Mouse (Mus musculus): ENCODE measurements around the gene Dscam.

The Dscam gene

DNA sequence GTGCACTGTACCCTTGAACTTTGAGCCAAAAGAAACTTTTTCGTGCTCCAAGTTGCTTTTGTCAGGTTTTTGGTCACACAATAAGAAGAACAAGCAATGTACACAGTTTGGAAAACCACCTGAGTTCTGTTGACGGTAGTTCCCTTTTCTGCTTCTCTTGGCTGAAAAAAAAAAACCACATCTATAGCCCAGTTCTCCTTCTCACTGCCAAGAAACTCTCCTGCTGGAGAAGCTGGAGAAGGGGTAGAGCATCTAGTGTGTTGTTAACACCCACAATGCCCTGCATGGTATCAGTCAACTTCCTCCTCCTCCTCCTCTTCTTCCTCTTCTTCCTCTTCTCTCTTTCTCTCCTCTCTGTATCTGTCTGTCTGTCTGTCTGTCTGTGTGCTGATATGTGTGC lies 65.3 kb downstream of the Dscam start:
- DNase-seq (ENCODE audit: low spot score in 2 of 2) = no peak

DNA sequence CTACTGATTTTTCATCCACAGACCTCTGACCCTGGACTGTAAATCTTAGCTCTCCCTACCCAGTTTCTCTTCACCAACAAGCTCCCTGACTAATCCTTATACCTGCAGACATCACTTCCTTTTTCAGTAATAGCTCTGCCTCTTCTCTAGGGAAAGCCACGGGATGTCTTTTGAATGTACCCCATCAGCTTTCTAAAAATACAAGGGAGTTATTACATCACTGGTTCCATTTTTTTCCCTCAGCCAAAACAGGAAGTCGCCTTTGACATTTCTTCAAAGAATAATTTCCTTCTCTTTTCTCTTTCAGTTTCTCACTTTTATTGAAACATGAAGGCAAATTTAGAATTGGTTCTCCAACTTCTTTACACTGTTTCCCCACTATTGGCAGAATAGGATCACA lies 67.5 kb downstream of the Dscam start:
- DNase-seq (ENCODE audit: low spot score in 2 of 2) = no peak

DNA sequence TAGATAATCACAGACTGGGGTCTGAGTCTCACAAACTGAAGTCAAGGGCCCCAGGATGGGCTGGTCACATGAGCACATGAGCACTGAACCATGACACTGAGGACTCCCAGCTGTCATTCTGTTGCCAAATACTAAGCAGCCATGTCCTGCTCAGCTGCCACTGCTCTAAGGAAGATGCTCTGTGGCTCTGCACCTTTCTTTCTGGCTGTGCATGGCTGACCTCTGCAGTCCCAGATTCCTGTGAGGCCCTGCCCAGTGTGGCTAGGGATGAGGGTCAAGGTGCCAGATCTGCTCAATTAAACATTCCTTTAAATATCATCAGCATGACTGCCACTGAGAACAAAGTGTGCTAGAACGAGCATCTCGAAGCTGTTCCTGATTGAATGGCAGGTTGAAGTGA lies 70.5 kb downstream of the Dscam start:
- no peak for DNase-seq (ENCODE audit: low spot score in 2 of 2)

DNA sequence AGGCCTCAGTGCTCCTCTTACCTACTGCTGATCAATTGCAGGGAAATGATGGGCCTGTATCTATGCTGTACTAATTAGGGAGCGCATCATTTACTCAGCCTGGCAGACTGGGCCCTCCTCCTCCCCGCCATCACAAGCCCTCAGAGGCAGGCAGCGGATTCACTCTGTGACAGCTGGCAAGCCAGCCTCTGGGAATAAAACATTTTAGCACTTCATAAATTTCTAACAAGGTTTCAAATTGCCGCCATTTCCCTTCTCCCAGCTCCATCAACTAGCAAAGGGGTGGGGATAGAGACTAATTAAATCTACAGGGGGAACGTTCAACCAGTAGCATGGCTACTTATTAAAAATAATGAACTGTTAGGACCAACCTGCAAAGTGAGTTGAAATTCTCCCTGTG lies 72.0 kb downstream of the Dscam start:
- DNase-seq (ENCODE audit: low spot score in 2 of 2) = no peak

DNA sequence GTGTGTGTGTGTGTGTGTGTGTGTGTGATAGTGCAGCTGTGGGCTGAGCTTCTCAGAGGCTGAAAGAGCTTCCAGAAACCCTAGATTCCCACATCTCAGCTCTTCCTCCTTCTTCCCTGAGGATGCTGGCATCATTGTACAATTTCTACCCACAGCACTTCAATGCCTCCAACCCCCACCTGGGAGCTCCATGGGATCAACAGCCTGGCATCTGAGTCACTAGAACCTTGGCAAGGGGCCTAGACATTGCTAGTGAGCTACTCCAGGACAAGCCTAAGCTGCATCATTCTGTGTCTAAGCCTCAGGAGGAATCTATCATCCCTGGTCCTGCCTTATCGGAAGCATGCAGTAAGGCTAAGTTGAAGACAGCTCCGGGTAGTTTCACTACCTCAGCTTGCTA lies 73.8 kb downstream of the Dscam start:
- DNase-seq (ENCODE audit: low spot score in 2 of 2) = peak; percentile 54 to 80

DNA sequence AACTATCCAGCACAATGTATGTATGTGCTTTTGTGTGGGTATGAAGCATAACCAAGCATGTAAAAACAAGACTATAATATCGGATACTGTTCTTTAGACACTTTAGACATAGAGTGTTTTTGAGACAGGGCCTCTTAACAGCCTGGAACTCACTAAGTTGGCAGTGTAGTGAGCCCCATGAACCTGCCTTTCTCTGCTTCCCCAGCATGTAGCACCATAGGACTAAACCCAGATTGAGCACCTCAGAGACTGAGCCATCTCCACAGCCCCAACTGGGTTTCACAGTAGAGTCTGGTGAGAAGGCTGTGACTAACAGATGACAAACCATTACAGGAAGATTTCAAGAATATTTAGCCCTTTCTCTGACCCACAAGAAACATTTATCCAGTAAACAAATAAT lies 75.1 kb downstream of the Dscam start:
- DNase-seq (ENCODE audit: low spot score in 2 of 2) = no peak

DNA sequence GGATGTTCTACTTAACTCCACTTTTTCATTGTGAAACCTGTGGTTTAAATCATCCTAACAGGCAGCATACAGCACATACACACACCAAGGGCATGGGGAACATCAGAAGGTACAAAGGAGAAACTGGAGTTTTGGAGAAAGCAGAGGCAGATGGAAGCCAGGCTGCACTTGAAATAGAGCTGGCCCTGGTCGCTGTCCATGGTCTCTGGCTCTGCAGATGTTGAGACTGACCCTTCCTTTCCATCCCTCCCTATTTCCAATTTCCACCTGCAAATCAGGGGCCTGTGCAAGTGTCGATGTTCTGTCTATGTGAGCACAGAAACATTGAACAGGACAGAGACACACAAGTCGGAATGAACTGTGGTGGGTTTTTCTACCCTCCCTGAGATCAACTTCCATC lies 81.2 kb downstream of the Dscam start:
- no peak for DNase-seq (ENCODE audit: low spot score in 2 of 2)

DNA sequence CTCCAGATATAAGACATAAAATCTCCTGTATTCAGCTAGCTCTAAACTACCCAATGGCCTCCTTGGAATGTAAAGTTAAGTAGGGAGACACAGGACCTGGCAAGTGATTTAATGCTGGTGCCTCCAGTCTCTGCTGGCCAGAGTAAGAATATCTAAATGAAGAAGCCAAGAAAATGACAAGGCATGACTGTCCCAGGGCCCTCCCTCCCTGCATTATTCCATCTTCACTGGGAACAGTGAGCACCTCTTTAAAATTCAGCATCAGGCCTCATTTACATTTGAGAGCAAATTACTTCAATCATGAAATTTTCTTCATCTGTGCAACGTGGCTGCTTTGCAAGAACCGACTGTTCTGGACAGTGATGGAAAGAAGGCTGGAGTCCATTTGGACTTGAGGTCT lies 86.9 kb downstream of the Dscam start:
- DNase-seq (ENCODE audit: low spot score in 2 of 2) = no peak

DNA sequence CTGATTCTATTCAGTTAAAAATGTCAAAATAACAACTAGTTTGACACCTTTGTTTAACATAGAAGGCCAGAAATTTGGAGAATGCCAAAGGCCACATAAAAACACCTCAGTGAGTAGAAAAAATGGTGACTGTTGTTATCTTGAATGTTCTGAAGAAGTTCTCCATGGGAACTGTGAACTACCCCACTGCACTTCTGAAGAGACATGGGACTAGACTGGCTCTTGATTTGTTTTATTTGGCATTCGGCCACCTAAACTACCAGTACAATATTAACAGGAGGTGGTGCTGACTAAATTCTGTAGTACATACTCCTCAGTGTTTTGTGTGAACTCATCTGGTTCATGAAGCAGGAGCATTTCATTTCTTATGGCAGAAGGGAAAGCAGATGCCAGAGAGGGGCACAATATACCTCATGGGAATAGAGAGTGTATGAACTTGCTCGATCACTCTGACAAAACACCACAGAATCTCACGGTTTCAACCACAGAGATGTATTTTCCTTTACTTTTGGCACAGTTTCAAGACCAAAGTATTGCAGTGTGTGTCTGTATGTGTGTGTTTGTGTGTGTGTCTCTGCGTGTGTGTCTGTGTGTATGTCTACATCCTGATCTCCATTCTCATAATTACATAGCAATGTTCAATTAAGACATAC lies 94.5 kb downstream of the Dscam start:
- DNase-seq (ENCODE audit: low spot score in 2 of 2) = no peak

DNA sequence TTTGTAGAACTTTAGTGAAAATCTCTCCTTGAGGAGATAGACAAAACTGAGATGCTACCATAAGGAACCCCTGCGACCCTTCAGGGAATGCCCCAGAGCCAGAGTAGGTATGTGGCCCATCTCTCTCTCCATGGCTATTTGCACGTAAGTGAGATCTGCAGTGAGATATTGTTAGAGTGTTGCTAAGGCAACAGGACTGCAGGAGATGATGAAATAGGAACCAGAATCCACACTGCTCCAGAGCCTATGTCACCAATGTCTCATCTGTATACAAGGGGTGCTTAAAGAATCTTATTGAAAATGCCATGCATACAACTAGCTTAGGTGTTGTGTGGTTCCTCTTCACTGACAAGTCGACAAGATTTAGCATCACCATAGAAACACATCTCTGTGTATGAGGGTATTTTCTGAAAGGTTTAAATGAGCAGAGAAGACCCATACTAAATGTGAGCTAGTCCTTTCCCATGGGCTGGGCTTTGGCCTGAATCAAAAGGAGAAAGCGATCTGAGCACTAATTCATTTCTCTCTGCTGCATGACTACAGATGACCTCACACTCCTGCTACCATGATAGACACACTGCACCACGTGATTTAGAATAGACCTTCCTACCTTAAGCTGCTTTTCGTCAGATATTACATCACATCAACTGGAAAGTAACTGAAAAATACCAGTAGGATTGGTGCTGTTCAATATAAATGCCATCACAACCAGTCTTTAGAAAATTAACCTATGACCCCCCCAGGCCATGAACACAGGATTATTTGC lies 95.2 kb downstream of the Dscam start:
- no peak for DNase-seq (ENCODE audit: low spot score in 2 of 2)

DNA sequence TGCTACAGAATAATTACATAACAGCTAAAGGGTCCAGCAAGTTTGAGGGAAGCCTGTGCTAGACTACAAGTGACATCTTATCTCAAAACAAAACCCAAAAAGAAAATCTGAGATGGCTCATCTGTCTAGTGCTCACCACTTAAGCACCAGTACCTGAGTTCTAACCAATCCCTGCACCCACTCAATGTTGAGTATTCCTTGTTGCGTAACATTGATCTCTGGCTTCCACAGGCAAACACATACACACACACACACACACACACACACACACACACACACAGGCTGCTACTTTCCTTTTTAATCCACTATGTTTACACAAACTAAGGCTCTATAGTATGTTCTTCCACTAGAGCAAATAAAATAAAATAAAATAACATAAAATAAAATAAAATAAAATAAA lies 96.7 kb downstream of the Dscam start:
- DNase-seq (ENCODE audit: low spot score in 2 of 2) = no peak

DNA sequence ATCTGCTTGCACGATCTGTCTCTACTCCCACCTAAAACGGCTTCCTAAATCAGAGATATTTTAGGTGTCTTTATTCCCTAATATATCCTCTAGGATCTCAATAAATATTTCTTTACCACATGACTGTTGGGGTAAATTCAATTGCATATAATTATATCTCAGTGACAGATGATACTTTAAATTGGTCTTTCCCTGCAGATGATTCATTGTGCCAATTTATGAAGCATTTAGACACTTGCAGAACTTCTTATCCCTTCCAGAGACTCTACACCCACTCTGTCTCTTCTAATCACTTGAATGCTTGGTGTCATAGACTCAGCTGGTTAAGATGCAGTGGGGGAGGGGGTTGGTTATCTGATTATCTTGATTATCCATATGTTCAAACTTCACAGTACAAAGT lies 97.9 kb downstream of the Dscam start:
- DNase-seq (ENCODE audit: low spot score in 2 of 2) = peak; percentile 9 to 17

DNA sequence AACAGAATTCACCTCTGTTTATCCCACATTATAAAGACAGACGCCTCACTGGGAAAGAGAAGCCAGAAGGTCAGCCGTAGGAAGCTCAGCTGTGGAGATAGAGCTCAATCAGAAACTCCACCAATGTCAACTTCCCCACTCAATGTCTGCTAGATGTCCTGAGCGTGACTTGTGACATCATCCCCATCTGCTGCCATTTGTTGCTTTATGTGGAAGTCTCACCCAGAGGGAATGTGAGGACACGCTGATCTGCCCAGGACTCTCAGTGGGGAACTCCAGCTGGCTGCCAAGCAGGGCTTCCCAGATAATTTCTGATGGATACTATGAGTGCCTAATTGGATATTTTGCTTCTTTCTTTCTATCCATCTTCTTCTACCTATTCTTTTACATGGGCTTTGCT lies 103.7 kb downstream of the Dscam start:
- peak in 1 of 2 experiments; percentile 17 for DNase-seq (ENCODE audit: low spot score in 2 of 2)

DNA sequence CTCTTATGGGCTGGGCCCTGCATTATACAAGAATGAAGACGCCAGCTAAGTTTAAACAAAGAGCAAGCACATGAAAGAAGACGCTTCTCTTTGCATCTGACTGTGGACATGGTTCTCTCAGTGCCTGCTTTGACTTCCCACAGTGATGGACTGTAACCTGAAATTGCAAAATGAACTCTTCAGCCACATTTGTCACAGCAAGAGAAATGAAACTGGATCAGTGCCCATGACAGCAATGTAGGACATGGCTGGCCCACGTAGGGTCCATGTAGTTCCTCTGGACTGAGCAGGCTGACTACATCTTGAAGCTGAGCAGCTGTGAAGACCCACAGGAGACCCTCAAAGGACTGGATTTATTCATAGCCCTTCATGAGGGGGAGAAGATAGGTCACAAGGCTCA lies 108.3 kb downstream of the Dscam start:
- no peak for DNase-seq (ENCODE audit: low spot score in 2 of 2)

DNA sequence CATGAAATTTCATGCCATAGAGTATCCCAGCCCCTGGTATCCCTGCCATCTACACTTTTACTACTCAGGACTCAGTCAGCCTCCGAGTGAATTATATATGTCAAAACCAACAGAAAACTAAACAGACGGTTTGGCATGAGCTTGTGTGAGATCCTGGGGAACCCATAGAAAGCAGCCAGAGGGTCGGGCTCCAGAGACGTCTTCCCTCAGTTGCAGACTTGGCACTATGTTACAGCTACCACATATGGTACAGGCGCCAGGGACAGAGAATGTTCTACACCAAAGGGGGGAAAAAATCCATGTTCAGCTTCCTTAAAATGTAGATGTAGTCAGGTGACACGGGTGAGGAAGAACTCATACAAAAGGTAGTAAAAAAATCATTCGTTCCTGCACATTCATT lies 109.2 kb downstream of the Dscam start:
- DNase-seq (ENCODE audit: low spot score in 2 of 2) = no peak

DNA sequence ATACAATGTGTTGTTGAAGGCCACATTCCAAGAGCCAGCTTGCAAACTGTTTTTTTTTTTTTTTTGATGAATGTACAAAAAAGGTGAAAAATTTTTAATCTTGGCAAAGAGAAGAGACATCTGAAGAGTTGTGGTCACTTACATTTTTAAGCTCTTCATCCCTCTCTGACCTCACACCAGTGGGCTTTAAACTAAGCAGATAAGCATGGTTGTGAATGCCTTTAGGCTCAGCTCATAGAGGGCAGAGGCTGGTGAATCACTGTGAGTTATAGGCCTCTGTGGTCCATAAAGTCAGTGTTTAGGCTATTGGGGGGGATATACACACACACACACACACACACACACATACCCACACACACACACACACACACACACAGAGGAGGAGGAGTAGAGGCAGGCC lies 109.8 kb downstream of the Dscam start:
- no peak for DNase-seq (ENCODE audit: low spot score in 2 of 2)

DNA sequence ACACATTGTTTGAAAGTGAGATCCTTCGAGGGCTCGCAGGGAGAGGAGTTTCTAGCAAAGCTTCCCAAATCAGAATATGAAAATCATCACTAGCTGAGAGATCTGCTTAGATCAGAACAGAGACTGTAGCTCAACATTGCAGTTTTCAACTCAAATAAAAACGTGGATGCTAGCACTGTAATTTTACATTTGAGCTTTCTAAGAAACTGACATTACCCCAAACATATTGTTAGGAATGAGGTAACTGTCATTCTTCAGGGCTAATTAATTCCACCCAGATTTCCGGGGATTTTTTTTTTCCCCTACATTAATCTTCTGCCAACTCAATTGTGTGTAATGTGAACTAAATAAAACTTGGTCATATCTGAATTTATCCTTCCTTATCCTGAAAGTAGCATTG lies 110.3 kb downstream of the Dscam start:
- DNase-seq (ENCODE audit: low spot score in 2 of 2) = no peak

DNA sequence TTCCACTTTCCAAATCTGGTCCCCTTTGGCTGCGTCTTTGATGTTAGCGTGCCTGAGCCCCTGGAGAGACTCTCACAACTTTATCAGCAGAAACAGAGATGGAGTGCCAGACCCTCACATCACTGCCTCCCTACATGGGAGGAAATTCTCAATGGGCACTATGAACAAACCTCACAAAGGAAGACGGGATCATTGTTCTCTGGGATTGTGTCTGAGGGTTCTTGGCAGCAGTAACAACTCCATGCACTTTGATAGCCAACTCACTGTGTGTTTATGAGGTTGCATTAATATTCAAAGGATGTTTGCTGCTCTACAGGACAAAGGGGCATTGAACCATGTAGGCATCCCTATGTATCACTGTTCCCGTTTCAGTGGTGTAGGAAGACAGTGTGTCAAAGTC lies 135.3 kb downstream of the Dscam start:
- no peak for DNase-seq (ENCODE audit: low spot score in 2 of 2)

DNA sequence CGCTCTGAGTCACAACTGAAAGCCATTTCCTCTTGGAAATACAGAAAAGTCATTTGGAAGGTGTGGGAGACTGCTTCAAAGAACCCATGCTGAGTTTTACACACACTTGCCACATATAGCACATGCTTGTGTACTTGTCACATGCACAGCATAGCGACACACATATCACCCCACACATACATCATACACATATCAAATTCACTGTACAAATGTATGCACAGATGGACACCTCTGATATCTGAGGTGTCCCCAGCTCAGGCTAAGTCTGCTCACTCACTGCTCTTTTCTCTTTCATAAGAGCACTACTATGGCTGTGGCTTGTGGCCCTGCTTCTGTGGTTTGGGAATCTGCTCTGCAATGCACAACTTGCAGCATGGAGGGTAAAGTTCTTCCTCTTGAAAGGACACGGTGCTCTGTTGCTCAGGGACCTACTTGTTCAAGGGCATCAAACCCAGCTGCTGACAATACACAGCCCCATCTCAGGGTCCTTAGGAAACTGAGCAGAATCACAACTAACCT lies 137.0 kb downstream of the Dscam start:
- DNase-seq (ENCODE audit: low spot score in 2 of 2) = no peak

DNA sequence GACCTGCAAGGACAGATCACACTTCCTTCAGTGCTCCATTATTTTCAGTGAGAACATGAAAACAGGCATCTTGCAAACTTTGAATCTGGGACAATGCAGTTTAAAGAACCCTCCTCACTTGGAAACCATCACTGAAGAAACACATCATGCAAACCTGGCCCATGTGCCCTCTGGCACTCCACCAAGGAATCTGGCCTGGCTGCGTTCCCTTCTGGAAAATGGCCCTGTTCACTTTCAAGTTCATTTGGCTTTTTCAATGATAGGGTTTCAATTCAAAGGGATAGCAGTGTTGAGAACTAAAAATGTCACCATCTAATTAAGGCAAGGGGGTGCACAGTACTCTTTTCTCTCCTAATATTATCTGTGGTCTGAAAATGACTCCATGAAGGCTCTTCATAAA lies 142.9 kb downstream of the Dscam start:
- no peak for DNase-seq (ENCODE audit: low spot score in 2 of 2)

DNA sequence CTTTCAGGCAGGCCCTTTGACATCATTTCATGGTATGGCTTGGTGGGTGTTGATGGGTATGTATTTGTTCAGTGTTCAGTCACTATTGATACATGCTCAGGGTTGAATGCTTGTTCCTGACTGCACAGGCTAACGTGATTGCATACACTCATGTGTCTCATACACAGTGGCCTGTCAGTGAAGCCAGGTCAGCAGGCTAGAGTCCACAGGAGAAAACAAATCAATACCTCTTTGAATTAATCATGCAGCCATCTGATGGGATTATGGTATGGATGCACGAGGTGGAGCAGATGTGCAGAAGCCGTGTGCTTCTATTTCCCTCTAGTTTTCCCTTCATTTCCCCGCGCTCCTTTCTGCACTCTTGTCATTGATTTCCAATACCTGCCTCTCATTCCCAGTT lies 143.7 kb downstream of the Dscam start:
- DNase-seq (ENCODE audit: low spot score in 2 of 2) = no peak

DNA sequence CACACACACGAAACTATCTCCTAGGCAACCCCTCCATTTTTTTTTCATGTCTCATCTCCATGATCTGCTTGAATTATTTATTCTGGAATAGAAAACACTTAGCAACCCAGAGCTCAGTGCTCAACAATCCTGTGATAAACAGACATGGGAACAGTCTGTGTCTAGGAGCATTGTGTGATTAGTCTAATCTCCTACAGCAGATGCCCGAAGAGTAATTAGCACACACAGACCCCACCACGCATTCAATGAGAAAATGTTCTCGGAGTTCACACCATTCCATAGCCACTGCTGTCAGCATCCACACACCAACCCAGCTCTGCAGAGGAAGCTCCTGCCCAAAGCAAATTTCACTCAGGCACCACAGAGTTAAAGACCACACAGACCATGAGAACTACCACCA lies 146.1 kb downstream of the Dscam start:
- no peak for DNase-seq (ENCODE audit: low spot score in 2 of 2)

DNA sequence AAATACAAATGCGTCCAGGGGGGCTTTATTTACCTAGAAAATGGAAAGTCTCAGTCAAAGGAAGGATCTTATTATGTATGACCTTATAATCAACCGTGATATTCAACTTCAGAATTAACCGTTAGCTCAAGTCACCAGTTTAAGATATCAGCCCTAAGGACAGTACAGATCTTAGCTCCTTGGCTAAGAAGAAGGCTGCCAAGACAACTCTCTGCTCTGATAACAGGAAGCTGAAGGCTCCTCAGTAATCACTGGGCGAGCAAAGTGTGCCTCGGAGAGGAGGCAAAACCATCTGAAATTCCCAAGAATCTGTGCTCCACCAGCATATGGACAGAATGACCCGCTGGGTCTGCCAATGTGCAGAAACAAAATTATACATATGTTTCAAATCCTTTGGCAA lies 149.1 kb downstream of the Dscam start:
- no peak for DNase-seq (ENCODE audit: low spot score in 2 of 2)

DNA sequence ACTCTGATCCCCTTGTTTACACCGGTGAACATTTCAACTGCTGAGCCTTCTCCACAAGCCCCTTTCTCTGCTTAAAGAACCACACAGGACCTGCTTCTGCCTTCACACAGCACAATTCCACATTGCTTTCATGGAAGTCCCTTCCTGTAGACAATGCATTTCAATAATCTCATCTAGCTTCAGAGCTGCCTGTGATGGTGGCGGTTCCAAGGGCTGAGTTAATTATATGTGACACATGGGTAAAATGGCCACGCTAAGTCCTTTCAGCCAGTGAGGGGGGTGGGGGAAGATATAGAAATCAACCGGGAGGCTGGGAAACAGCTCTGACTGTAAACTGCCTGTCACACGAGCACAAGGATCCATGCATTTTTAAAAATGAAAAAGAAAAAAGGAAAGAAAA lies 152.2 kb downstream of the Dscam start:
- DNase-seq (ENCODE audit: low spot score in 2 of 2) = no peak
